Mouse (Mus musculus) erythroblast, embryonic 14.5 days (primary cell): ENCODE results near the gene Farsb. TPM values are rescaled to one million over a fixed set of nuclear protein-coding genes. Genes with fewer than 3 reads are reported as not detected.

Source experiments
- H3K27me3 ChIP-seq: 2 replicates; pipeline ENCODE4 v1.6.1; 2012; ENCODE audit warnings: inconsistent platforms; ENCODE audit not compliant: control insufficient read depth
- H3K36me3 ChIP-seq: 2 replicates; pipeline ENCODE4 v1.6.1; 2012; ENCODE audit warnings: mild to moderate bottlenecking, inconsistent platforms; ENCODE audit not compliant: control insufficient read depth
- H3K4me1 ChIP-seq: 2 replicates; pipeline ENCODE4 v1.6.1; 2012; ENCODE audit warnings: inconsistent platforms; ENCODE audit not compliant: control insufficient read depth
- H3K4me3 ChIP-seq: replicated peaks from 2 replicates; pipeline ENCODE3; 2012; ENCODE audit warnings: moderate library complexity, mild to moderate bottlenecking, inconsistent platforms
- H3K9me3 ChIP-seq: 2 replicates; pipeline ENCODE4 v1.6.1; 2012; ENCODE audit warnings: low read length, inconsistent platforms, mixed read lengths; ENCODE audit not compliant: control insufficient read depth
- GATA1 ChIP-seq: IDR thresholded peaks from 2 replicates; pipeline ENCODE4 v1.6.1; 2012; ENCODE audit warnings: low read length, inconsistent platforms, mixed read lengths
- TAL1 ChIP-seq: IDR thresholded peaks from 3 replicates; pipeline ENCODE4 v1.6.1; 2012; ENCODE audit warnings: low read length, inconsistent platforms, mixed read lengths
- polyA plus RNA-seq: library from polyadenylated mRNA; stranded (reverse); fragments of >175 nt; gene quantifications from 2 replicates; pipeline ENCODE4 v1.2.3, GENCODE M21; 2012

The Farsb gene
- polyA plus RNA-seq = 0.63 and 0.72 TPM in 2 replicates

- H3K27me3 ChIP-seq = peaks cover 5% of the 10 kb centered on the region
- peaks cover 18% of the 10 kb centered on the region for H3K36me3 ChIP-seq
- peak within 1 kb of the TSS; percentile 99 for H3K4me3 ChIP-seq
- peaks cover 41% of the 10 kb centered on the region for H3K4me1 ChIP-seq
- H3K9me3 ChIP-seq = no peaks in the 10 kb centered on the region
- TF ChIP-seq GATA1 (no peak), TAL1 (no peak)
Measured at GRCm38 (mm10) chr1:78488752-78489492, at the start of gene Farsb. Gene Farsb, minus strand, starts transcription at chr1:78488897.

DNA sequence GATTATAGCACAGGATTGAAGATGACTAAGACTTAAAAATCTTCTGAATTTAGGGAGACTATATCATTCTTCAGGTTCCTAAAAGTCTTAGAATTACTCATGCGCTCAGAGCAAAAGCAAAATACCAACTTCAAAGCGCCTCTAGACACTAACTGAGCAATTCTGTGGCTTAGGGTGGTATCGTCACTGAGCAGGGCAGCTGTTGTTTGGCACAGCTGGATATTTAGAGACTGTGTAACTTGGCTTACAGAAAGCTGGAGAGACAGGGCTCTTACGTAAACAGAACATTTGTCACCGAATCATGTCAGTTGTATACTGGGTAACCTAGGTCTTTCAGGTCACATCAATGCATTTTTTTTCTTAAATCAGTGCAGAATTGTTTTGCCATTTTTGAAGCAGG, 49.7 kb upstream of the Farsb start:
- Histone ChIP-seq H3K4me1 (peaks cover 18% of the 10 kb centered on the region), H3K9me3 (no peaks in the 10 kb centered on the region), H3K36me3 (no peaks in the 10 kb centered on the region), H3K27me3 (peaks cover 5% of the 10 kb centered on the region), H3K4me3 (no peak overlapping the region)
- TF ChIP-seq GATA1 = no peak
- TF ChIP-seq TAL1 = no peak

- no peaks in the 10 kb centered on the region for H3K36me3 ChIP-seq
- H3K4me3 ChIP-seq = peak overlapping the region; percentile 44
- H3K27me3 ChIP-seq = peaks cover 5% of the 10 kb centered on the region
- no peaks in the 10 kb centered on the region for H3K9me3 ChIP-seq
- peaks cover 18% of the 10 kb centered on the region for H3K4me1 ChIP-seq
- TF ChIP-seq TAL1 = no peak
- no peak for TF ChIP-seq GATA1
Measured at GRCm38 (mm10) chr1:78537494-78538010, 48.9 kb upstream of the Farsb start.

DNA sequence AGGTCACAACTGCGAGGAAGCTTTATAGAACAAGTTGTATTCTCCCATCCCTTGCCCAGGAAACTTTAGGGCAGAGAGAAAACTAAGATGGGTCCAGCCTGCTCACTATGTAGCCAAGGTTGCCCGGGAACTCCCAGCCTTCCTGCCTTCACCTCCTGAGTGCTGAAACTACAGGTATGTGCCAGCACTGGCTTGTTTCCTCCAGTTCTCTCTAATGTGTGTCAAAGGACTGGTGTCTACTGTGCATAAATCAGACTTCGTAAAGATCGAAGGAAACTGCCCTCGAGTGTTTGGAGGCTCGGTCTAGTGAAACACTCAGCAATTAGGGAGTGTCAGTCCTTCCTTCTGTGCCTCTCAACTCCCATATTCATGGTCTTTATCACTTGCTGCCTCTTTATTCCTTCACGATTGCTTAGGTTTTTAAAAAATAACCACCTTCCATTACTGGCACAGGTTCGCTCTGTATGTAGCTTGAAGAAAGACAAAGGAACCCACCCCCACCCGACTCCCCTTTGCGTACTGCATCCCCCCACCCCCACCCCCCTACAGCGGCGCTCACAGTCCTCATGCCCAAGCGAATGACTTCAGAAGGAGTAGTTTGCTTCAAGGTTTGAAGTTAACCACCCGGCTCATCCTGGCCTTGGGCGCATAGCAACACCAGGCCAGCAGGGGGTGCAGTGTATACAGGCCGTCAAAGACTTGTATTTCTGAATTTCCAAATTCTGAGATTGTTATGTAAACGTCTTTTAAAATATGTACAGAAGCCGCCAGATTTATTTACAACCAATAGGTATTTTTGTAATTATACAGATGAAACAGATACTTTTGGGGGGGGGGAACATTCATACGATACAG, 47.8 kb upstream of the Farsb start:
- TF ChIP-seq GATA1 (no peak), TAL1 (no peak)

GRCm38 (mm10) chr1:78534428-78535150, 45.9 kb upstream of the Farsb start:
- Histone ChIP-seq H3K4me1 (peaks cover 18% of the 10 kb centered on the region), H3K36me3 (no peaks in the 10 kb centered on the region), H3K27me3 (peaks cover 5% of the 10 kb centered on the region), H3K4me3 (peak overlapping the region; percentile 16), H3K9me3 (no peaks in the 10 kb centered on the region)
- no peak for TF ChIP-seq TAL1
- no peak for TF ChIP-seq GATA1

More for the DNA sequence above, 47.8 kb upstream of the Farsb start:
- H3K4me1 ChIP-seq = peaks cover 18% of the 10 kb centered on the region
- H3K36me3 ChIP-seq = no peaks in the 10 kb centered on the region
- no peak overlapping the region for H3K4me3 ChIP-seq
- no peaks in the 10 kb centered on the region for H3K9me3 ChIP-seq
- H3K27me3 ChIP-seq = peaks cover 5% of the 10 kb centered on the region

DNA sequence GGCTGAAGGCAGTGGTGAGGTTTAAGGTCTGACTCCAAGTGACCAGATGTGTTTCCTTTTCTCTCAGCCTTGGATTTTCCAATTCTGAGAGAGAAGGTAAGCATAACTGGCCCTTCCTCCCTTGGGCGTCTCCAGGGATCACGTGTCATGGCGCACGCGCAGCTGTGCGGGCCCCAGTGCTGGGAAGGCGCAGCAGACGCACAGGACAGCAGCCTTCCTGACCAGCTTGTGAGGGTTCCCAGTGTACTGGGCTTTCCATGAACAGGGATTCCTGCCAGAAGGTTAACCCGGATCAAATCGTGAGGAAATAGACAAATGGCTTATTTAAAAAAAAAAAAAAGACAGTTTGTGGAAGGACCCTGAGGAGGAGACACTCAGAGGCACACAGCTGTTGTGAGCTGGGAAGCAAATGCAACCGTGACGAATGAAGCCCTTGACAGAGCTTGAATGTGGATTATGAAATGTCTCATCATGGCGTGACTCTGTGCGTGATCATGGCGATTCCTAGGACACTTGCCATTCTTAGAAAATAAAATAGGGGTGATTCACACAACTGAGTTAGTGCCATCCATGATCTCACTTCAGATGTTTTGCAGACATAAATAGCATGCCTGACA, 43.6 kb upstream of the Farsb start:
- TF ChIP-seq TAL1 = no peak
- no peak for TF ChIP-seq GATA1
- Histone ChIP-seq H3K9me3 (no peaks in the 10 kb centered on the region), H3K27me3 (no peaks in the 10 kb centered on the region; the same call in 1 of the 2 replicates), H3K4me1 (peaks cover 15% of the 10 kb centered on the region), H3K36me3 (no peaks in the 10 kb centered on the region), H3K4me3 (no peak overlapping the region)

- TF ChIP-seq GATA1 (no peak), TAL1 (no peak)
- Histone ChIP-seq H3K4me1 (peaks cover 15% of the 10 kb centered on the region), H3K27me3 (no peaks in the 10 kb centered on the region), H3K4me3 (no peak overlapping the region), H3K36me3 (no peaks in the 10 kb centered on the region), H3K9me3 (no peaks in the 10 kb centered on the region)
Measured at GRCm38 (mm10) chr1:78530500-78531215, 42.0 kb upstream of the Farsb start.

DNA sequence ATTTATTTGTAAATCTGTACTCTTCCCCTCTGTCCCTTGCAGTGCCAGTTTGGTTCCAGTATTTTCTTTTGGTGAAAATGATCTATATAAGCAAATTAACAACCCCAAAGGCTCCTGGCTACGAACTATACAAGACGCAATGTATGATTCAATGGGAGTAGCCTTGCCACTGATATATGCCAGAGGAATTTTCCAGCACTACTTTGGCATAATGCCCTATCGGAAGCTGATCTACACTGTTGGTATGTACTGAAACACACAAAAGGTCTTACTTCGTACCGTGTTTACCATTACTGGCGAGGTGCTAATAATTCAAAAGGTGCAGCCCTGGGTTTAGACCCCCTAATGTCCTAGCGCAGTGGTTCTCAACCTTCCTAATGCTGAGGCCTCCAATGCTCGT, 40.3 kb upstream of the Farsb start:
- H3K4me1 ChIP-seq = peaks cover 4% of the 10 kb centered on the region
- no peak for TF ChIP-seq GATA1
- no peak for TF ChIP-seq TAL1
- no peaks in the 10 kb centered on the region for H3K36me3 ChIP-seq
- no peaks in the 10 kb centered on the region for H3K9me3 ChIP-seq
- no peaks in the 10 kb centered on the region for H3K27me3 ChIP-seq
- H3K4me3 ChIP-seq = no peak overlapping the region
